Mouse (Mus musculus) heart, postnatal 14 days (tissue): ENCODE data around the gene Gm10563. TPM values are rescaled to one million over a fixed set of nuclear protein-coding genes. Genes with fewer than 3 reads are reported as not detected.

Source experiments
- DNase-seq, 2 experiments: peaks; one replicate each; pipeline ENCODE4 v3.0.0; 2021 to 2022
- intact Hi-C: fragments of 180-260 bp; cut with DNase I; formaldehyde crosslinking; loops from one replicate; pipeline ENCODE4 v1.15.1; 2025
- total RNA-seq, 2 experiments: library from RNA; stranded (reverse); gene quantifications; 2 replicates each; pipeline ENCODE4 v1.2.3; 2021

Gene Gm10563
- total RNA-seq, 2 experiments from 2014 or later: not detected

DNA sequence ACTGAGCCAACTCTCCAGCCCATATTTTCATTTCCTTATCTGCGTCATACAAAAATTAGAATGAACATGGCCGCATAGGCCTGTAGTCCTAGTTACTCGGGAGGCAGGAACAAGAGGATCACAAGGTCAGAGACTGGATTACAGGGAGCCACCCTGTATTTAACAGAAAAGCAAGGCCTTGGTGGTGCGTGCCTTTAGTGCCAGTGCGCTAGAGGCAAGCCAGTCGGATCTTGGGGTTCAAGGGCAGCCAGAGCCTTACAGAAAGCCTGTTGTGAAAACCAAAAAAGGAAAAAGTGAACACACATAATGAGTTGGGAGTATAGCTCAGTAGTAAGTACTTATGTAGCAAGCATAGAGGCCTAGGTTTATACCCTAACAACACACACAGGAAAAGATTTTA is 75.4 kb downstream of the Gm10563 start:
- no peak for DNase-seq
- intact Hi-C loops: loop anchor here (5.0 kb wide), 1 partner anchor 203 kb away; no protein-coding TSS in a partner anchor

DNA sequence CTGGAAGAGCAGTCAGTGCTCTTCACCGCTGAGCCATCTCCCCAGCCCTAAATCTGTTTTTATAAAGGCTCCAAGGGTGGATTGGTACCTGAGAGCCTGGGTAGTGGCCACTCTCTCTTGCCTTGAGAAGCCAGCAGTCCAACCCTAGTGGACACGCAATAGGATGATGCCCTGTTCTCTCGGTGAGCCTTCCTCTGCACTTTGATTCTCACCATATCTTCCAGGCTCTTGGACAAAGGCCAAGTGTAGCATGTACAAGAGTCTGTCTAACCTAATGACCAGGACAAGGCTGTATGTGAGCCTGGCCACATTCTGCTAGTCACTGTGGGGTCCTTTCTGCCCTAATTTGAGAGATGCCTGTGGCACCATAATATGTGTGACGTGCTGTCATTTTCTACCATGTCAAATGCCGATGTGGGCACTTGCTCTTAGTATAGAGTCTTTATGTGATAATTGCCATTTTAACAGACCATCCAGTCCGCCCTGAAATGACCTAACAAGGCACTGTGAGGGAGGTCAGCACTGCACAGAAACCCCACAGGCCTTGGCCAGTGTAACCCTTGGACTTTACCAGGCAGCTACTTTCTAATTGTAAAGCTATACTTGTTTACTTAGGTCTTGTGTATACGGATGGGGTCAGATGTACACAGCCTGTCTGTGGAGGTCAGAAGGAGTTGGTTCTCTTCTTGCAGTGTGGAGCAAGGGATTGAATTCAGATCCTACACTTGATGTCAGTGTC is 76.4 kb downstream of the Gm10563 start:
- intact Hi-C loops: loop anchor here (1.0 to 5.0 kb wide), 2 partner anchors 88 to 202 kb away; no protein-coding TSS in a partner anchor
- no peak for DNase-seq

DNA sequence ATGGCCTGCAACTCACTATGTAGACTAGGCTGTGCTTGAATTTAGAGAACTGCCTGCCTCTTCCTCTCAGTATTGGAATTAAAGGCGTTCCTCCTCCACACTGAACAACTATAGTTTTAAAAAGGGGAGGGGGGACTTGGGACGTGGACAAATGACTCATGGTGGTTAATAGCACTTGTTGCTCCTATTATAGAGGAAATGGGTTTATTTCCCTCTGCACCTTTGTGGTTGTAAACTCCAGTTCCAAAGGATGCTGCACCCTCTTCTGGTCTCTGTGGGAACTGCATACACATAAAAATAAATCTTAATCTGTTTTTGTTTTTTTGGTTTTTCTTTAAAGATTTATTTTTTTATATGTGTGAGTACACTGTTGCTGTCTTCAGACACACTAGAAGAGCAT is 77.0 kb downstream of the Gm10563 start:
- DNase-seq: peak in 1 of 2 experiments; percentile 47
- intact Hi-C loops: loop anchor here (1.0 to 5.0 kb wide), 2 partner anchors 87 to 201 kb away; no protein-coding TSS in a partner anchor

DNA sequence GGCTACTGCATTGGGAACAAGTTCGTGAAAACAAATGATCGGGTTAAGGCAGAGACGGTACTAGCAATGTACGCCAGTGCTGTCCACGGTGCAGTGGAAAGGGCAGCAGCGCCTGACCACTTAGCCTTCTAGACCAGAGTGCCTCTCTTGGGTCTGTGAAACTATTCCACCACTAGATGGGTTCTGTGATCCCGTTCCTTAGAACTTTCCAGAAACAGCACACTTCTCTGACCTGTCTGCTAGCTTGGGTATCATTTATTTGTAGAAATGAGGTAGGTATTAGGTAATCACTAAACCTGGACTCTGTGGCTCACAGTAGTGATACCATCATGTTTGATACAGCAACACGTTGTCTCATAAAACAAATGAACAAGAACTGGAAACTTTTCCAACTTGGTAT is 78.7 kb downstream of the Gm10563 start:
- intact Hi-C loops: loop anchor here (5.0 kb wide), 1 partner anchor 199 kb away; no protein-coding TSS in a partner anchor
- no peak for DNase-seq

Other genes with a start within 250 kb of the Gm10563 start
- not detected for gene Gabrd, start 247.3 kb downstream of the Gm10563 start, total RNA-seq
- gene Cfap74, start 236.2 kb downstream of the Gm10563 start, total RNA-seq: under 1 TPM; 0.61 to 0.69 TPM
- 1 to 10 TPM; 3.6 to 6.9 TPM for gene Tmem52, start 176.3 kb downstream of the Gm10563 start, total RNA-seq
- gene Gnb1, start 154.0 kb downstream of the Gm10563 start, total RNA-seq: 100 to 1,000 TPM; 207 to 223 TPM
- 10 to 100 TPM; 36.6 to 36.7 TPM for gene Nadk, start 83.0 kb downstream of the Gm10563 start, total RNA-seq
- gene Slc35e2, start 44.0 kb downstream of the Gm10563 start, total RNA-seq: 10 to 100 TPM; 11.2 to 11.4 TPM
- 10 to 100 TPM; 25.8 to 28.9 TPM for gene Cdk11b, start 20.6 kb downstream of the Gm10563 start, total RNA-seq
- gene Mmp23, start 8.0 kb upstream of the Gm10563 start, total RNA-seq: 10 to 100 TPM; 14.5 to 16.8 TPM
- gene Mib2, start 23.8 kb upstream of the Gm10563 start, total RNA-seq: 10 to 100 TPM; 22.4 to 24.9 TPM
- 1 to 10 TPM; 1.5 to 1.8 TPM for gene Fndc10, start 48.9 kb upstream of the Gm10563 start, total RNA-seq
- 10 to 100 TPM; 44.3 to 48.6 TPM for gene Ssu72, start 59.4 kb upstream of the Gm10563 start, total RNA-seq
- gene Tmem240, start 89.4 kb upstream of the Gm10563 start, total RNA-seq: under 1 TPM; 0.38 to 0.44 TPM
- 10 to 100 TPM; 54.3 to 59.2 TPM for gene Atad3a, start 115.7 kb upstream of the Gm10563 start, total RNA-seq
- gene Vwa1, start 129.3 kb upstream of the Gm10563 start, total RNA-seq: 10 to 100 TPM in 1 of 2 experiments, 1 to 10 TPM in 1; 9.2 to 12.6 TPM
- gene Tmem88b, start 140.5 kb upstream of the Gm10563 start, total RNA-seq: 1 to 10 TPM; 1.2 TPM
- not detected for gene Ankrd65, start 145.0 kb upstream of the Gm10563 start, total RNA-seq
- 10 to 100 TPM; 72.4 to 72.5 TPM for gene Mrpl20, start 157.5 kb upstream of the Gm10563 start, total RNA-seq
- gene Ccnl2, start 167.1 kb upstream of the Gm10563 start, total RNA-seq: 10 to 100 TPM; 49.1 to 55.8 TPM
- 10 to 100 TPM; 96.4 to 97.5 TPM for gene Aurkaip1, start 185.9 kb upstream of the Gm10563 start, total RNA-seq
- gene Mxra8, start 194.3 kb upstream of the Gm10563 start, total RNA-seq: 10 to 100 TPM; 46.9 to 58.4 TPM
- gene Dvl1, start 202.0 kb upstream of the Gm10563 start, total RNA-seq: 10 to 100 TPM; 41.1 to 46.6 TPM
- gene Tas1r3, start 218.0 kb upstream of the Gm10563 start, total RNA-seq: under 1 TPM; 0.26 to 0.32 TPM
- 10 to 100 TPM in 1 of 2 experiments, 1 to 10 TPM in 1; 9.9 to 10.6 TPM for gene Cptp, start 224.0 kb upstream of the Gm10563 start, total RNA-seq
- 10 to 100 TPM; 16.9 to 19.5 TPM for gene Ints11, start 224.1 kb upstream of the Gm10563 start, total RNA-seq
- gene Pusl1, start 246.4 kb upstream of the Gm10563 start, total RNA-seq: 10 to 100 TPM; 14.8 to 18.0 TPM
- gene Acap3, start 246.4 kb upstream of the Gm10563 start, total RNA-seq: 10 to 100 TPM; 19.6 to 21.6 TPM